Mouse (Mus musculus) v-Abl transformed pro-B cells (cell line): ENCODE measurements around the gene Atf5.

Experiments
- in situ Hi-C, 2 experiments: fragments of 400-800 bp; cut with MboI; formaldehyde crosslinking; loops; one replicate each; pipeline ENCODE4 v1.15.1; 2025; ENCODE audit not compliant: unreplicated experiment in 2 of 2

The Atf5 gene

GRCm38 (mm10) chr7:44816470-44817021 lies at the start of gene Atf5:
Gene Atf5 (minus strand): TSS chr7:44816658.
- in situ Hi-C loops = loop anchor here in 1 of 2 experiments (5.0 kb wide), 1 partner anchor 59 kb away; no protein-coding TSS in a partner anchor

GRCm38 (mm10) chr7:44864595-44865542 lies 48.4 kb upstream of the Atf5 start:
- in situ Hi-C loops = loop anchor here in 1 of 2 experiments (25.0 kb wide), 1 partner anchor 328 kb away; the partner anchor contains the start of genes Pold1 and Spib

DNA sequence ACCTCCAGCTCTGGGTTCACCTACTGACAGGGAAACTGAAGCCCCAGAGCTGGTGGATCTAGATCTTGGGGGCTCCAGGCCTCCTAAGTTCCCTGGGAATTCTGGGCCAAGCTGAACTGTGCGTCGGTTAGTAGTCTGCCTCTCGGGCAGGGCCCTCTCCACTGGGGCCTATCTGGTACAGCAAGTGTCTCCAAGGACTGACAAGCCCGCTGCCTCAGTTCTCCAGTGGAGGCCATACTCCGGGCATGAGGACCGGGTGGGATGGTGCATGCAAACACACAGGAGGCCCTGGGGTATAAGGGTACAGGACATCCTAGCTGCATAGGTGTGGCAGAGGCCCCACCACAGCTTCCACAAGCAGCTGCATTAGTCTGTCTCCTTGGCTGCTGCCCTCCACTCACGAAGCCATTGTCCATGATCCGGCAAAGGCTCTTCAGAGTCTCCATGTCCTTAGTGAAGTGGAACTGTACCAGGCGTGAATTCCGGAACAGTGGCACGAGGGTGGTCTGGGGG lies 47.6 kb upstream of the Atf5 start:
- in situ Hi-C loops = loop anchor here in 1 of 2 experiments (25.0 kb wide), 1 partner anchor 327 kb away; the partner anchor contains the start of genes Pold1 and Spib

DNA sequence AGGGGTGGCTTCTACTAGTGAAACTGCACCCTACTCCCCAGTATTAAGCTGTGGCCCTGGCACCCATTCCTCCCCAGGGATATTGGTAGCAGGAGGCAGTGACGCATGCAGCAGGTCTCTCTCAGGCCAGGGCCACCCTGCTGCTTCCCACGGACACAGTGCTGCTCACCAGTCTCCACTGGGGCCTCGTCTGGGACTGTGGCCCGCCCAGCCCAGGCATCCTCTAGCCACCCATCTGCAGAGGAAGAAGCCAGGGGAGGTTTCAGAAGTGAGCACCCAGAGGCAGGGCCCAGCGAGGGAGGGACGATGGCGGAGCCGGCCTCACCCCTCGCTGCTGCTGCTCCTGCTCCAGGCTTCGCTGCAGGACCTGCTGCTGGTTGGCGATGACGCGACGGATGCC lies 46.8 kb upstream of the Atf5 start:
- in situ Hi-C loops = loop anchor here in 1 of 2 experiments (25.0 kb wide), 1 partner anchor 326 kb away; the partner anchor contains the start of genes Pold1 and Spib

- in situ Hi-C loops = loop anchor here in 1 of 2 experiments (25.0 kb wide), 1 partner anchor 325 kb away; the partner anchor contains the start of genes Pold1 and Spib
Observed at GRCm38 (mm10) chr7:44862434-44862833, 46.0 kb upstream of the Atf5 start.

GRCm38 (mm10) chr7:44861429-44861816 lies 45.0 kb upstream of the Atf5 start:
- in situ Hi-C loops = loop anchor here in 1 of 2 experiments (25.0 kb wide), 1 partner anchor 324 kb away; the partner anchor contains the start of genes Pold1 and Spib

DNA sequence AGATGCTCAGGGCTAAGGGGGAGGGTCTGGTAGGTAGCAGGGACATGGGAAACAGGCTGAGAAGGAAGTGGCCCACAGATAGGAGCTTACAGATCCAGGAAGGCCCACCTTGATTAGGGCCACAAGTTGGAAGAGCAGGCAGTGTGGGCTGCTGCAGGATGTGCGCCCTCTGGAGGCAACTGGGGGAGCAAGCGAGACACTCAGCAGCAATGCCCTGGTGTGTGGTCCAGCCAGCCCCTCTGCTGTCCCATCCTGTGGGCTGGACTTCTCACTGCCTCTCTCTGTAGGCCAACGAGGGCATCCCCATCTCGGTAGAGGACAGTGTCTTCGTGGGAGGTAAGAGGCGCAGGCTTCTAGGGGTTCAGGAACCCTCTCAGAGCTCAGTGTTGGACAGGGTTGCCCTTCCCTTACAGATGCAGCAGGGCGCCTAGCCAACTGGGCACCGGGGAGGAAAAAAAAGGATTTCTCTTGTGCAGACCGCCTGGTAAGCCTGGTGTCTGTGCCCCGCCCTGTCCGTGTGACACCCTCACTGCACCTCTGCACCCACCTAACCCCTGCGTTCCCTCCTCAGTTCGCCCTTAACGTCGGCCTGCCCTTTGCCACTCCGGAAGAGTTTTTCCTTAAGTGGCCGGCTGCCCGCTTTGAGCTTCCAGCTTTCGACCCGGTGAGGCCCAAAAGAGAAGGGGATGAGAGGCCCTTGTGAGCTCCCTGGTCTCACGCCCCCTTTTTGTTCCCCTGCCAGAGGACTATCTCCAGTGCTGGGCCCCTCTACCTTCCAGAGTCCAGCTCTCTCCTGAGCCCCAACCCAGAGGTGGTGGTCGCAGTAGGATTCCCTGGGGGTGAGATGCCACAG lies 44.3 kb upstream of the Atf5 start:
- in situ Hi-C loops = loop anchor here in 1 of 2 experiments (25.0 kb wide), 1 partner anchor 324 kb away; the partner anchor contains the start of genes Pold1 and Spib

DNA sequence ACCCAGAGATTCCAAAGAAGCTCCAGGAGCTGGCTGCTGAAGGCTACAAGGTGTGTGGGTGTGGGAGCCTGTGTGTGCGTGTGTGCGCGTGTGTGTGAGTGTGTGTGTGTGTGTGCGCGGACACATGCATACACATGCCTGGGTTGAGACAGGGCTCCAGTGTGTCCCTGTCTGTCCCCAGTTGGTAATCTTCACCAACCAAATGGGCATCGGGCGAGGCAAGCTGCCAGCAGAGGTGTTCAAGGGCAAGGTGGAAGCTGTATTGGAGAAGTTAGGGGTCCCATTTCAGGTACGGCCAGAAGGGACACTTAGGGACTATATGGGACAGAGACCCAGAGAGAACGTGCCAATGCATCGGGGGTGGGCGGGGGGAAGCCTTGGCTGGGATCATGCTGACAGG lies 43.4 kb upstream of the Atf5 start:
- in situ Hi-C loops = loop anchor here in 1 of 2 experiments (25.0 kb wide), 1 partner anchor 323 kb away; the partner anchor contains the start of genes Pold1 and Spib

DNA sequence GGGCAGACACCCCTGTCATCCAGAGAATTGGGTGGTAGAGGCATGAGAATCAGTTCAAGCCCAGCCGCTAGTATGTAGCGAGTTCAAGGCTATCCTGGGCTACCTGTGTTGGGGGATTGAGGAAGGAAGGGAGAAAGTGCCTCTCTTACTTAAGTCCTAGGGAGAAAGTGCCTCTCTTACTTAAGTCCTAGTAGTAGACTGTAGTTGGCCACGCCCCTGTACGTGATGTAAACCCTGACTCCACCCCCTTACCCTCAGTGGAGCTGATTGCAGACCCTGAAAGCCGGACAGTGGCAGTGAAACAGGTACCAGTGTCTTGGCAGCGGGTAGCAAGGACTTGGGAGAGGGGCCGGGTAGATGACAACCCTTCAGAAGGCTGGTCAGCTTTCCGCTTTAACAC lies 41.4 kb upstream of the Atf5 start:
- in situ Hi-C loops = loop anchor here in 1 of 2 experiments (25.0 kb wide), 1 partner anchor 321 kb away; the partner anchor contains the start of genes Pold1 and Spib

GRCm38 (mm10) chr7:44857042-44857552 lies 40.6 kb upstream of the Atf5 start, which contains the start of gene Pnkp:
Gene Pnkp (plus strand): TSS chr7:44857139.
- in situ Hi-C loops = loop anchor here in 1 of 2 experiments (25.0 kb wide), 1 partner anchor 320 kb away; the partner anchor contains the start of genes Pold1 and Spib

GRCm38 (mm10) chr7:44856265-44856916 lies 39.9 kb upstream of the Atf5 start:
- in situ Hi-C loops = loop anchor here in 1 of 2 experiments (25.0 kb wide), 1 partner anchor 319 kb away; the partner anchor contains the start of genes Pold1 and Spib

DNA sequence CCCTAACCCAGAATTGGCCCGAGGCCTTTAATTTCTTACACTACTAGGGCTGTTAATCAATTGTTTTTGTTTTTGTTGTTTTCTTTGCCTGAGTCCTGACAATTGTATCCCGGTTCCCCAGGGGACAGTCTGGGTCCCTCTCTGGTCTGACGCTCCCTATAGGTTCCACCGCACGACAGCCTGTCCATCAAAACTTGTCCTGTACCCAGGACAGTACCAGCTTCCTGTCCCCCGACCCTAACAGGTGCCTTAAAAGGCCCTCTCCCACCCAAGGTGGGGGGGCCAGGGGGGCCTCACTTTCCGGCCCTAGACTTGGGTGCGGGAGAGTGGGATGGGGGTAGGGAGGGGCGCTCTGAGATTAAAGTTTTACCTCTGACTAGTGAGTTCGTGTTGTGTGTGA lies 38.6 kb upstream of the Atf5 start:
- in situ Hi-C loops = loop anchor here in 1 of 2 experiments (25.0 kb wide), 1 partner anchor 318 kb away; the partner anchor contains the start of genes Pold1 and Spib

DNA sequence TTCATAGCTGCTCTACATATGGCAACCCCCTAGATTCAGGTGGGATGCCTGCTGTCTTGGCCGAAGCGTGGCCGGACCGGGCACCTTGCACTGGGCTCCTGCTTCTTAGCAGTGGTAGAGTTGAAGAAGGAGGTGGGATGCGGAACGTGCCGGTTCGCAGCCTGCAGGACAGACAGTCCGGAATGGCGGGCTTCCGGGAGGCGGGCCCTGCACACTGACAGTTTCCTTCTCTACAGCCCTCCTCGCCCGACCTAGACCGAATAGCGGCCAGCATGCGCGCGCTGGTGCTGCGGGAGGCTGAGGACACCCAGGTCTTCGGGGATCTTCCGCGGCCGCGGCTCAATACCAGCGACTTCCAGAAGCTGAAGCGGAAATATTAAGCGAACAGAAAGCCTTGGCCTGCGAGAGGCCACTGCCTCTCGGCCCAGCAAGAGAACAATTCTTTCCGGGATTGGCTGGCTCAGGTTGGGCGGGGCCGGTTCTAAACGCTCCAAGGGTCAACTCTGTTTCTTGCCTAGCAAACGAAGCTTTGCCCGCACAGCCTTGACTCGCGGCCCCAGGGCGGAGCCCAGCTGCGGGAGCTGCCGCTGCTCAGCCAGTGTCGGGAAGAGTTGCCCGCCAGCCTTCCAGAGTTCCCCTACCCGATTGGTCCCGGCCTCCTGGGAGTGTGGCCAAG lies 38.0 kb upstream of the Atf5 start:
- in situ Hi-C loops = loop anchor here (5.0 to 25.0 kb wide), 3 partner anchors 43 to 317 kb away; partner anchors contain the start of genes Fuz (in 2 of the 2), Pold1 (in 1 of the 2), Rpl13a (in 1 of the 2) and Spib (in 1 of the 2)

GRCm38 (mm10) chr7:44853596-44854355 lies 37.3 kb upstream of the Atf5 start:
- in situ Hi-C loops = loop anchor here (5.0 to 25.0 kb wide), 3 partner anchors 44 to 316 kb away; partner anchors contain the start of genes Fuz (in 2 of the 2), Pold1 (in 1 of the 2), Rpl13a (in 1 of the 2) and Spib (in 1 of the 2)

GRCm38 (mm10) chr7:44853065-44853464 lies 36.6 kb upstream of the Atf5 start:
- in situ Hi-C loops = loop anchor here (5.0 to 25.0 kb wide), 3 partner anchors 44 to 316 kb away; partner anchors contain the start of genes Fuz (in 2 of the 2), Pold1 (in 1 of the 2), Rpl13a (in 1 of the 2) and Spib (in 1 of the 2)

DNA sequence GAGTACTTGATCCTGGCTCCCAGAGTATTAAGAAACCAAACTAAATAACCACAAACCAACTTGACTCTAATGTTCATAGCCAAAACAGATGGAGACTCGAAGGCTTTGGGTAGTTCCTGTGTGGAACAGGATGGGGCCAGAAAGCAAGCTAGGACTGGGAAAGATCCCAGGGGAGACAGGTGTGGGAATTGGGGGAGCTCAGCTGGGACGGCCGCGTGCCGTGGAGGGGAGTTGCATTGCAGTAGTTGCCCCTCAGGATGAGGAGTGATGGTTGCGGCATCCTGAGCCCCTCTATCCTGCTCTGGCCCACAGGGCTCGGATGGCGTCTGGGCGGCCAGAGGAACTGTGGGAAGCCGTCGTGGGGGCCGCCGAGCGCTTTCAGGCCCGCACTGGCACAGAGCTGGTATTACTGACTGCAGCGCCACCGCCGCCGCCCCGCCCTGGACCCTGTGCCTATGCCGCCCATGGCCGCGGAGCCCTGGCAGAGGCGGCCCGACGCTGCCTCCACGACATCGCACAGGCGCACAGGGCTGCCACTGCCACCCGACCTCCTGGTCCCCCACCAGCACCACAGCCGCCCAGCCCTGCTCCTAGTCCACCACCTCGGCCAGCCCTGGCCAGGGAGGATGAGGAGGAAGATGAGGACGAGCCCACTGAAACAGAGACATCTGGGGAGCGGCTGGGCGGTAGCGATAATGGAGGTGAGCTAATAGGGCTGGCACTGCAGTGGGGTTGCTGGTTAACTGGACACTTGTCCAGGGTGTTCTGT lies 36.0 kb upstream of the Atf5 start:
- in situ Hi-C loops = loop anchor here (5.0 to 25.0 kb wide), 3 partner anchors 45 to 315 kb away; partner anchors contain the start of genes Fuz (in 2 of the 2), Pold1 (in 1 of the 2), Rpl13a (in 1 of the 2) and Spib (in 1 of the 2)
